Mouse (Mus musculus): ENCODE data around the gene Smyd4.

GRCm38 (mm10) chr11:75422013-75422792, 74.0 kb downstream of the Smyd4 start, which contains the start of gene Serpinf1:
- TF ChIP-seq CTCF (IDR thresholded peaks at IDR 0.05; ENCODE audit: extremely low read depth, insufficient read depth, insufficient read length, insufficient replicate concordance) (no peak), POLR2A (IDR thresholded peaks at IDR 0.05; ENCODE audit: low read depth, low read length) (no peak)
